In the genomic region with DNA sequence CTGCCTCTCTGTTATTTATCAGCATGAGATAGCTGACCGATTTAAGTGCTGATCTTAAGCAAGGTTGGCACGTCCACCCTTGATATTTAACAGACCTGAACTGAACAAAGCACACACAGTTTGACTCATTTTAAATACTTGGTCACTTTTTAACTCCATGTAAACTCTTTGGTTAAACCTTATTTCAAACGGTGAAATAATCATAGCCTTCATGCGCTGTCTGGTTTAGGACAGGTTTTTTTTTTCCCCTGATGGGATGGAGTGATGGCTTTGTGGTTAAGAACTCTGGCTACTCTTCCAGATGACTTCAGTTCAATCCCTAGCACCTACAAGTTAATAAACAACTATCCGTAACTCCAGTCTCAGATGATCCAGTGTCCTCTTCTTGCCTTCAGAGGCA, we compare ENCODE assay signal across 20 mouse cellular contexts.
DNase-seq lines count a peak whose midpoint lies in the region; ATAC-seq lines count a peak whose summit lies in the region.
"Had no signal": no experiment of that assay in that cellular context is flagged by ENCODE, and none has a peak within 500 bp of the region (broad histone marks: within the 10 kb centered on the region; RNA-seq: fewer than 3 reads in every experiment).

No protein-coding gene starts in this region.

- H3K4me3 ChIP-seq in kidney, embryonic 15.5 days (replicated peaks), result no peak overlapping the region
- H3K4me3 ChIP-seq: embryonic facial prominence, embryonic 10.5 days; forebrain, embryonic 13.5 days; heart, embryonic 12.5 days; hindbrain, embryonic 15.5 days had no signal

- WGBS in kidney, embryonic 15.5 days, result 71% methylated on average over 5 of the region's 5 CpGs

- no peak overlapping the region for H3K9ac ChIP-seq in kidney, embryonic 15.5 days
- H3K9ac ChIP-seq: forebrain, embryonic 13.5 days; forebrain, postnatal 0 days; heart, embryonic 12.5 days; hindbrain, embryonic 15.5 days had no signal

- peak overlapping the region; percentile 80; the same call in 1 of the 2 replicates for H3K27ac ChIP-seq in kidney, embryonic 15.5 days
- H3K27ac ChIP-seq: embryonic facial prominence, embryonic 10.5 days; forebrain, embryonic 13.5 days; hindbrain, embryonic 15.5 days had no signal

- peak; percentile 85 for ATAC-seq in kidney, embryonic 15.5 days (replicated peaks; ENCODE audit: low FRiP score)
- ATAC-seq: CD4-positive, CD25-positive, alpha-beta regulatory T cell, adult 4 months; forebrain, embryonic 13.5 days; forebrain, postnatal 0 days had no signal

- H3K27me3 ChIP-seq in kidney, embryonic 15.5 days, result no peaks in the 10 kb centered on the region
- H3K27me3 ChIP-seq: forebrain, embryonic 13.5 days; heart, embryonic 12.5 days; hindbrain, embryonic 15.5 days had no signal

- no peak overlapping the region for H3K4me2 ChIP-seq in kidney, embryonic 15.5 days
- H3K4me2 ChIP-seq: forebrain, embryonic 13.5 days; heart, embryonic 12.5 days; hindbrain, embryonic 15.5 days had no signal

- H3K4me1 ChIP-seq in kidney, embryonic 15.5 days, result peaks cover 3% of the 10 kb centered on the region; the same call in 1 of the 2 replicates
- H3K4me1 ChIP-seq: embryonic facial prominence, embryonic 10.5 days; forebrain, embryonic 13.5 days; hindbrain, embryonic 15.5 days had no signal

- no peaks in the 10 kb centered on the region for H3K9me3 ChIP-seq in kidney, embryonic 15.5 days (replicated peaks)
- H3K9me3 ChIP-seq: embryonic facial prominence, embryonic 10.5 days; forebrain, embryonic 13.5 days; G1E; heart, embryonic 12.5 days; hindbrain, embryonic 15.5 days had no signal

- no peaks in the 10 kb centered on the region for H3K36me3 ChIP-seq in kidney, embryonic 15.5 days
- H3K36me3 ChIP-seq: embryonic facial prominence, embryonic 10.5 days; G1E; heart, embryonic 12.5 days; hindbrain, embryonic 15.5 days had no signal

- DNase-seq in kidney, adult 11 months, result peak; percentile 60
- DNase-seq in kidney, postnatal 10 days, result no peak
- DNase-seq in kidney, postnatal 25 days, result peak; percentile 35 to 45
- DNase-seq in layer of hippocampus, postnatal 14 days (ENCODE audit: low spot score in 2 of 2), result no peak
- no peak for DNase-seq in right cerebral cortex, postnatal 25 days
- DNase-seq in cerebellum, postnatal 25 days, result no peak
- DNase-seq: adrenal gland, postnatal 25 days; B cell, adult 2 months; cerebellum, adult 18-20 months; cerebellum, adult 9-11 months; forebrain, postnatal 0 days; gastrocnemius, postnatal 14 days; heart, postnatal 36 days had no signal

Comparison
In these comparisons a context has a peak if more than half of its experiments do, and no peak if none do; other contexts are left out.
1. DNase-seq: peak in kidney, adult 11 months (single experiment) and kidney, postnatal 25 days (2 of 2); none in kidney, postnatal 10 days (single experiment), layer of hippocampus, postnatal 14 days (0 of 2), right cerebral cortex, postnatal 25 days (single experiment) and cerebellum, postnatal 25 days (0 of 2).